Mouse (Mus musculus) thymus, adult 2 months (tissue): ENCODE measurements around the gene Scfd2. TPM values are rescaled to one million over a fixed set of nuclear protein-coding genes. Genes with fewer than 3 reads are reported as not detected.

Experiments
- DNase-seq: peaks from one replicate; pipeline ENCODE4 v3.0.0; 2021
- H3K27ac ChIP-seq: fragments of 200-500 bp; 2 replicates; pipeline ENCODE4 v1.5.1; 2012; ENCODE audit warnings: low read length, control low read depth; ENCODE audit not compliant: control insufficient read depth, insufficient read depth
- H3K27me3 ChIP-seq: fragments of 200-500 bp; 2 replicates; pipeline ENCODE4 v1.6.1; 2012; ENCODE audit warnings: mild to moderate bottlenecking, low read length, moderate library complexity, mixed read lengths; ENCODE audit not compliant: control insufficient read depth, insufficient read depth
- H3K36me3 ChIP-seq: fragments of 200-500 bp; 2 replicates; pipeline ENCODE4 v1.6.1; 2012; ENCODE audit warnings: mild to moderate bottlenecking, low read length, moderate library complexity; ENCODE audit not compliant: control insufficient read depth, insufficient read depth
- H3K4me1 ChIP-seq: fragments of 200-500 bp; replicated peaks from 2 replicates; pipeline ENCODE4 v1.6.1; 2012; ENCODE audit warnings: low read length; ENCODE audit not compliant: control insufficient read depth, insufficient read depth
- H3K4me3 ChIP-seq: fragments of 200-500 bp; 2 replicates; pipeline ENCODE4 v1.5.1; 2012; ENCODE audit warnings: mild to moderate bottlenecking, low read length, control low read depth, moderate library complexity; ENCODE audit not compliant: control insufficient read depth, insufficient read depth
- CTCF ChIP-seq: fragments of 200-500 bp; IDR thresholded peaks from 2 replicates; pipeline ENCODE4 v1.5.1; 2012; ENCODE audit warnings: mild to moderate bottlenecking, control low read depth, low read length, moderate library complexity, borderline replicate concordance; ENCODE audit not compliant: control insufficient read depth, poor library complexity, insufficient read depth; ENCODE audit errors: extremely low read depth
- POLR2A ChIP-seq: fragments of 200-500 bp; IDR thresholded peaks from 2 replicates; pipeline ENCODE4 v1.6.1; 2012; ENCODE audit warnings: mild to moderate bottlenecking, low read length, control low read depth, moderate library complexity; ENCODE audit not compliant: control insufficient read depth, poor library complexity, insufficient read depth; ENCODE audit errors: extremely low read depth
- WGBS: fragments of 180-500 bp; shearing (Covaris S2); methylation state at CpG from one replicate; pipeline ENCODE4 v1.1.7; 2018; 5-methylcytosine and 5-hydroxymethylcytosine counted together
- polyA plus RNA-seq: library from polyadenylated mRNA; depleted of rRNA; stranded (reverse); fragments of >200 nt; gene quantifications from 2 replicates; pipeline ENCODE4 v1.2.3, GENCODE M21; 2012

Gene Scfd2
- polyA plus RNA-seq, 1 experiment = 14.5 TPM

- 88% methylated on average over 5 of the region's 5 CpGs for WGBS
- TF ChIP-seq CTCF = no peak
- TF ChIP-seq POLR2A = no peak
- no peak for DNase-seq
These were observed 170.0 kb downstream of the Scfd2 start for GRCm38 (mm10) chr5:74361531-74361930.

GRCm38 (mm10) chr5:74358033-74358432 is 173.5 kb downstream of the Scfd2 start:
- Histone ChIP-seq H3K36me3 (no peaks in the 10 kb centered on the region), H3K27me3 (no peaks in the 10 kb centered on the region), H3K27ac (no peak overlapping the region), H3K4me1 (no peaks in the 10 kb centered on the region), H3K4me3 (no peak overlapping the region)
- TF ChIP-seq CTCF = no peak
- no peak for TF ChIP-seq POLR2A
- no peak for DNase-seq
- over 99% methylated on average over 8 of the region's 8 CpGs for WGBS

More at GRCm38 (mm10) chr5:74361531-74361930, 170.0 kb downstream of the Scfd2 start:
- H3K27me3 ChIP-seq = no peaks in the 10 kb centered on the region
- H3K4me1 ChIP-seq = 0 out of 2 replicates have a peak, but pooled peaks cover 4% of the 10 kb centered on the region
- H3K4me3 ChIP-seq = no peak overlapping the region
- no peak overlapping the region for H3K27ac ChIP-seq
- H3K36me3 ChIP-seq = no peaks in the 10 kb centered on the region

GRCm38 (mm10) chr5:74355416-74356177 is 176.0 kb downstream of the Scfd2 start:
- 0 out of 2 replicates have a peak, but pooled peaks cover 2% of the 10 kb centered on the region for H3K4me1 ChIP-seq
- H3K27ac ChIP-seq = no peak overlapping the region
- no peak for DNase-seq
- H3K4me3 ChIP-seq = no peak overlapping the region
- no peaks in the 10 kb centered on the region for H3K27me3 ChIP-seq
- TF ChIP-seq CTCF (no peak), POLR2A (no peak)
- WGBS = 97% methylated on average over 2 of the region's 2 CpGs
- H3K36me3 ChIP-seq = no peaks in the 10 kb centered on the region

GRCm38 (mm10) chr5:74350909-74351308 is 180.7 kb downstream of the Scfd2 start:
- no peak for TF ChIP-seq CTCF
- TF ChIP-seq POLR2A = no peak

GRCm38 (mm10) chr5:74348079-74348870 is 183.3 kb downstream of the Scfd2 start:
- TF ChIP-seq CTCF (no peak), POLR2A (no peak)
- Histone ChIP-seq H3K4me3 (no peak overlapping the region), H3K36me3 (no peaks in the 10 kb centered on the region), H3K4me1 (0 out of 2 replicates have a peak, but pooled peaks cover 2% of the 10 kb centered on the region), H3K27ac (no peak overlapping the region), H3K27me3 (no peaks in the 10 kb centered on the region)
- DNase-seq = no peak
- WGBS = 70% methylated on average over 11 of the region's 11 CpGs

More at GRCm38 (mm10) chr5:74350909-74351308, 180.7 kb downstream of the Scfd2 start:
- no peaks in the 10 kb centered on the region for H3K27me3 ChIP-seq
- 90% methylated on average over 4 of the region's 4 CpGs for WGBS
- 0 out of 2 replicates have a peak, but pooled peaks cover 2% of the 10 kb centered on the region for H3K4me1 ChIP-seq
- H3K27ac ChIP-seq = no peak overlapping the region
- no peak for DNase-seq
- H3K4me3 ChIP-seq = no peak overlapping the region
- H3K36me3 ChIP-seq = no peaks in the 10 kb centered on the region

- no peak overlapping the region for H3K27ac ChIP-seq
- H3K27me3 ChIP-seq = no peaks in the 10 kb centered on the region
- H3K36me3 ChIP-seq = no peaks in the 10 kb centered on the region
- no peak for DNase-seq
- H3K4me1 ChIP-seq = peaks cover 3% of the 10 kb centered on the region; the same call in 1 of the 2 replicates
- no peak for TF ChIP-seq CTCF
- no peak for TF ChIP-seq POLR2A
- no peak overlapping the region for H3K4me3 ChIP-seq
- WGBS = 56% methylated on average over 2 of the region's 2 CpGs
These were observed 188.5 kb downstream of the Scfd2 start for GRCm38 (mm10) chr5:74343045-74343444.
